Mouse (Mus musculus): ENCODE measurements at regions not wholly inside any gene's neighbourhood (a gene's known extent, or its start where the extent isn't known, plus 50 kb on each side); places are given as distances from the start of the nearest gene placed in this dataset.

DNA sequence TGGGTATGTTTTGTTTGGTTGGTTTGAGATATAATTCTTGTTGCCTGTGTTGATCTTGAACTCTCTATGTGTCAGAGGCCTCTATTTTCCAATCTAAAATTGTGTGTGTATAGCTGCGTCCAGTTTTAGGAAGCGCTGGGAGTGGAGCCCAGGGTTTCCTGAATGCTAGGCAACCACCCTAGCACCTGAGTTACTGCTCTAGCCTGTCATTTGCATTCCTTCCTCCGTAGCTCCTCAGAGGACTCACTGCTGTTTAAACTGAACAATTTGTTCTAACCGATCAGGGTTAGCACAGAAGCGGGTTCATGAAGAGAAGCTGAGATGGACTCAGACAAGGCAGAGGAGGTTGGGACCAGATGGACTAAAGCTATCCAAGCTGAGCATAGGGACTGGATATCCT lies 127.3 kb upstream of the Adamts18 start:
- no peak for TF ChIP-seq POLR2A (IDR thresholded peaks at IDR 0.05; ENCODE audit: low read depth, low read length)
- no peak for TF ChIP-seq CTCF (IDR thresholded peaks at IDR 0.05; ENCODE audit: extremely low read depth, insufficient read length, insufficient replicate concordance, low read depth, low read length)

All from small intestine, adult 2 months (tissue).